Mouse (Mus musculus): Measurements from ENCODE around the gene Lrrc74b. TPM values are rescaled to one million over a fixed set of nuclear protein-coding genes. Genes with fewer than 3 reads are reported as not detected.
"Not testable (repeated sequence)": the region's sequence is repeated elsewhere in the genome, so short reads cannot be mapped to it uniquely, and the experiment has no call there.

The Lrrc74b gene
- polyA plus RNA-seq, 1 experiment from 2014 or later = 0.58 TPM

- Histone ChIP-seq H3K4me2 (ENCODE audit: low read depth, low read length) (peak overlapping the region; percentile 3; the same call in 1 of the 2 replicates), H3K4me1 (ENCODE audit: control insufficient read depth, insufficient read depth, low read length) (peaks cover 39% of the 10 kb centered on the region), H3K36me3 (ENCODE audit: control insufficient read depth, insufficient read depth) (no peaks in the 10 kb centered on the region), H3K9ac (ENCODE audit: low read length) (no peak overlapping the region), H3K27ac (ENCODE audit: low read length) (no peak overlapping the region), H3K4me3 (ENCODE audit: low read length) (no peak overlapping the region), H3K27me3 (ENCODE audit: control insufficient read depth, insufficient read depth, low read length) (peaks cover 6% of the 10 kb centered on the region; the same call in 1 of the 2 replicates), H3K9me3 (replicated peaks; ENCODE audit: control insufficient read depth, low read length) (no peaks in the 10 kb centered on the region)
- 2% methylated on average over 5 of the region's 5 CpGs for WGBS
- ATAC-seq (replicated peaks; ENCODE audit: extremely low read depth, insufficient read depth, low FRiP score) = no peak
Observed at GRCm38 (mm10) chr16:17557947-17558480, 3.0 kb downstream of the Lrrc74b start.

- Histone ChIP-seq H3K36me3 (ENCODE audit: control insufficient read depth, insufficient read depth) (no peaks in the 10 kb centered on the region), H3K4me1 (ENCODE audit: control insufficient read depth, insufficient read depth, low read length) (peaks cover 37% of the 10 kb centered on the region), H3K4me2 (ENCODE audit: low read depth, low read length) (no peak overlapping the region), H3K27me3 (ENCODE audit: control insufficient read depth, insufficient read depth, low read length) (no peaks in the 10 kb centered on the region), H3K9ac (ENCODE audit: low read length) (no peak overlapping the region), H3K4me3 (ENCODE audit: low read length) (no peak overlapping the region), H3K27ac (ENCODE audit: low read length) (no peak overlapping the region), H3K9me3 (replicated peaks; ENCODE audit: control insufficient read depth, low read length) (no peaks in the 10 kb centered on the region)
- ATAC-seq (replicated peaks; ENCODE audit: extremely low read depth, insufficient read depth, low FRiP score) = no peak
- WGBS = 57% methylated on average over 4 of the region's 4 CpGs
Observed at GRCm38 (mm10) chr16:17556907-17557306, 4.1 kb downstream of the Lrrc74b start.

- WGBS = 80% methylated on average over 4 of the region's 4 CpGs
- no peak for ATAC-seq (replicated peaks; ENCODE audit: extremely low read depth, insufficient read depth, low FRiP score)
Observed at GRCm38 (mm10) chr16:17556180-17556579, 4.9 kb downstream of the Lrrc74b start.

GRCm38 (mm10) chr16:17554702-17555101 is 6.3 kb downstream of the Lrrc74b start:
- H3K9ac ChIP-seq (ENCODE audit: low read length) = peak overlapping the region; percentile 53; the same call in 1 of the 2 replicates

More at GRCm38 (mm10) chr16:17556180-17556579, 4.9 kb downstream of the Lrrc74b start:
- Histone ChIP-seq H3K4me3 (ENCODE audit: low read length) (no peak overlapping the region), H3K27me3 (ENCODE audit: control insufficient read depth, insufficient read depth, low read length) (no peaks in the 10 kb centered on the region), H3K4me1 (ENCODE audit: control insufficient read depth, insufficient read depth, low read length) (peaks cover 31% of the 10 kb centered on the region), H3K27ac (ENCODE audit: low read length) (no peak overlapping the region), H3K36me3 (ENCODE audit: control insufficient read depth, insufficient read depth) (no peaks in the 10 kb centered on the region), H3K9me3 (replicated peaks; ENCODE audit: control insufficient read depth, low read length) (no peaks in the 10 kb centered on the region), H3K9ac (ENCODE audit: low read length) (no peak overlapping the region), H3K4me2 (ENCODE audit: low read depth, low read length) (no peak overlapping the region)

GRCm38 (mm10) chr16:17553910-17554685 is 6.9 kb downstream of the Lrrc74b start:
- no peaks in the 10 kb centered on the region for H3K27me3 ChIP-seq (ENCODE audit: control insufficient read depth, insufficient read depth, low read length)
- peak overlapping the region; percentile 76 for H3K27ac ChIP-seq (ENCODE audit: low read length)
- no peaks in the 10 kb centered on the region for H3K36me3 ChIP-seq (ENCODE audit: control insufficient read depth, insufficient read depth)
- WGBS = 5% methylated on average over 18 of the region's 18 CpGs
- H3K9me3 ChIP-seq (replicated peaks; ENCODE audit: control insufficient read depth, low read length) = no peaks in the 10 kb centered on the region
- peak overlapping the region; percentile 53 for H3K9ac ChIP-seq (ENCODE audit: low read length)
- peak; percentile 84 for ATAC-seq (replicated peaks; ENCODE audit: extremely low read depth, insufficient read depth, low FRiP score)
- H3K4me2 ChIP-seq (ENCODE audit: low read depth, low read length) = peak overlapping the region; percentile 64
- peak overlapping the region; percentile 32 for H3K4me3 ChIP-seq (ENCODE audit: low read length)
- peaks cover 28% of the 10 kb centered on the region for H3K4me1 ChIP-seq (ENCODE audit: control insufficient read depth, insufficient read depth, low read length)

More at GRCm38 (mm10) chr16:17554702-17555101, 6.3 kb downstream of the Lrrc74b start:
- not testable (repeated sequence) for H3K27me3 ChIP-seq (ENCODE audit: control insufficient read depth, insufficient read depth, low read length); ATAC-seq (replicated peaks; ENCODE audit: extremely low read depth, insufficient read depth, low FRiP score); H3K9me3 ChIP-seq (replicated peaks; ENCODE audit: control insufficient read depth, low read length); H3K36me3 ChIP-seq (ENCODE audit: control insufficient read depth, insufficient read depth)
- peak overlapping the region; percentile 76 for H3K27ac ChIP-seq (ENCODE audit: low read length)
- peaks cover 28% of the 10 kb centered on the region for H3K4me1 ChIP-seq (ENCODE audit: control insufficient read depth, insufficient read depth, low read length)
- H3K4me3 ChIP-seq (ENCODE audit: low read length) = 0 out of 2 replicates have a peak overlapping the region, but pooled peaks have one; percentile 11
- H3K4me2 ChIP-seq (ENCODE audit: low read depth, low read length) = peak overlapping the region; percentile 64
- 17% methylated on average over 4 of the region's 4 CpGs for WGBS

- Histone ChIP-seq H3K4me1 (ENCODE audit: control insufficient read depth, insufficient read depth, low read length) (peaks cover 21% of the 10 kb centered on the region), H3K9ac (ENCODE audit: low read length) (no peak overlapping the region), H3K27ac (ENCODE audit: low read length) (no peak overlapping the region), H3K4me2 (ENCODE audit: low read depth, low read length) (no peak overlapping the region), H3K27me3 (ENCODE audit: control insufficient read depth, insufficient read depth, low read length) (no peaks in the 10 kb centered on the region), H3K9me3 (replicated peaks; ENCODE audit: control insufficient read depth, low read length) (no peaks in the 10 kb centered on the region), H3K36me3 (ENCODE audit: control insufficient read depth, insufficient read depth) (no peaks in the 10 kb centered on the region), H3K4me3 (ENCODE audit: low read length) (no peak overlapping the region)
- ATAC-seq (replicated peaks; ENCODE audit: extremely low read depth, insufficient read depth, low FRiP score) = no peak
- WGBS = 60% methylated on average over 7 of the region's 7 CpGs
Observed at GRCm38 (mm10) chr16:17552837-17553236, 8.2 kb downstream of the Lrrc74b start.

GRCm38 (mm10) chr16:17542632-17543031 is 18.4 kb downstream of the Lrrc74b start:
- Histone ChIP-seq H3K4me1 (ENCODE audit: control insufficient read depth, insufficient read depth, low read length) (no peaks in the 10 kb centered on the region), H3K4me2 (ENCODE audit: low read depth, low read length) (no peak overlapping the region), H3K36me3 (ENCODE audit: control insufficient read depth, insufficient read depth) (no peaks in the 10 kb centered on the region), H3K27ac (ENCODE audit: low read length) (no peak overlapping the region), H3K9me3 (replicated peaks; ENCODE audit: control insufficient read depth, low read length) (no peaks in the 10 kb centered on the region), H3K27me3 (ENCODE audit: control insufficient read depth, insufficient read depth, low read length) (peaks cover 5% of the 10 kb centered on the region), H3K4me3 (ENCODE audit: low read length) (no peak overlapping the region), H3K9ac (ENCODE audit: low read length) (no peak overlapping the region)
- ATAC-seq (replicated peaks; ENCODE audit: extremely low read depth, insufficient read depth, low FRiP score) = no peak
- 71% methylated on average over 2 of the region's 2 CpGs for WGBS

- Histone ChIP-seq H3K9me3 (replicated peaks; ENCODE audit: control insufficient read depth, low read length) (0 out of 2 replicates have a peak, but pooled peaks cover 2% of the 10 kb centered on the region), H3K36me3 (ENCODE audit: control insufficient read depth, insufficient read depth) (no peaks in the 10 kb centered on the region), H3K9ac (ENCODE audit: low read length) (no peak overlapping the region), H3K4me3 (ENCODE audit: low read length) (no peak overlapping the region), H3K27me3 (ENCODE audit: control insufficient read depth, insufficient read depth, low read length) (peaks cover 5% of the 10 kb centered on the region), H3K4me1 (ENCODE audit: control insufficient read depth, insufficient read depth, low read length) (peaks cover 3% of the 10 kb centered on the region), H3K27ac (ENCODE audit: low read length) (no peak overlapping the region), H3K4me2 (ENCODE audit: low read depth, low read length) (no peak overlapping the region)
- no peak for ATAC-seq (replicated peaks; ENCODE audit: extremely low read depth, insufficient read depth, low FRiP score)
- 83% methylated on average over 3 of the region's 3 CpGs for WGBS
Observed at GRCm38 (mm10) chr16:17536584-17536983, 24.5 kb downstream of the Lrrc74b start.

GRCm38 (mm10) chr16:17532676-17533329 is 28.2 kb downstream of the Lrrc74b start:
- Histone ChIP-seq H3K9ac (ENCODE audit: low read length) (no peak overlapping the region), H3K27me3 (ENCODE audit: control insufficient read depth, insufficient read depth, low read length) (no peaks in the 10 kb centered on the region), H3K9me3 (replicated peaks; ENCODE audit: control insufficient read depth, low read length) (0 out of 2 replicates have a peak, but pooled peaks cover 2% of the 10 kb centered on the region), H3K4me3 (ENCODE audit: low read length) (no peak overlapping the region), H3K4me2 (ENCODE audit: low read depth, low read length) (no peak overlapping the region), H3K4me1 (ENCODE audit: control insufficient read depth, insufficient read depth, low read length) (peaks cover 13% of the 10 kb centered on the region), H3K27ac (ENCODE audit: low read length) (no peak overlapping the region), H3K36me3 (ENCODE audit: control insufficient read depth, insufficient read depth) (peaks cover 5% of the 10 kb centered on the region)
- WGBS = 61% methylated on average over 14 of the region's 14 CpGs
- no peak for ATAC-seq (replicated peaks; ENCODE audit: extremely low read depth, insufficient read depth, low FRiP score)
